Comparison of ENCODE assay signal across 9 mouse cellular contexts in genomic region chr3:58002792-58003574, GRCm38 (mm10).
DNase-seq lines count a peak whose midpoint lies in the region; ATAC-seq lines count a peak whose summit lies in the region.
"Had no signal": no experiment of that assay in that cellular context is flagged by ENCODE, and none has a peak within 500 bp of the region (broad histone marks: within the 10 kb centered on the region; RNA-seq: fewer than 3 reads in every experiment).

No protein-coding gene starts in this region.

- peak; percentile 21 for DNase-seq in neural tube, embryonic 10.5 days (ENCODE audit: extremely low spot score, low spot score)
- DNase-seq in forebrain, embryonic 14.5 days (ENCODE audit: low spot score), result peak; percentile 56
- peak; percentile 43 for DNase-seq in large intestine, adult 2 months (ENCODE audit: low read depth, low spot score)
- no peak for DNase-seq in right cerebral cortex, postnatal 25 days

- H3K9me3 ChIP-seq in neural tube, embryonic 15.5 days (replicated peaks), result no peaks in the 10 kb centered on the region
- no peaks in the 10 kb centered on the region for H3K9me3 ChIP-seq in forebrain, embryonic 14.5 days (replicated peaks; ENCODE audit: control insufficient read depth, low read length)
- H3K9me3 ChIP-seq: liver, embryonic 12.5 days had no signal

- H3K4me1 ChIP-seq in neural tube, embryonic 15.5 days, result no peaks in the 10 kb centered on the region
- H3K4me1 ChIP-seq in forebrain, embryonic 14.5 days (ENCODE audit: control insufficient read depth, insufficient read depth, low read length), result no peaks in the 10 kb centered on the region
- H3K4me1 ChIP-seq: liver, embryonic 12.5 days had no signal

- H3K36me3 ChIP-seq in neural tube, embryonic 15.5 days, result no peaks in the 10 kb centered on the region
- no peaks in the 10 kb centered on the region for H3K36me3 ChIP-seq in forebrain, embryonic 14.5 days (ENCODE audit: control insufficient read depth, insufficient read depth, low read length)
- H3K36me3 ChIP-seq: liver, embryonic 12.5 days had no signal

- no peak overlapping the region for H3K4me3 ChIP-seq in neural tube, embryonic 15.5 days (replicated peaks)
- no peak overlapping the region for H3K4me3 ChIP-seq in forebrain, embryonic 14.5 days (ENCODE audit: low read depth, low read length)
- H3K4me3 ChIP-seq: liver, embryonic 12.5 days had no signal

- H3K4me2 ChIP-seq in neural tube, embryonic 15.5 days, result no peak overlapping the region
- H3K4me2 ChIP-seq in forebrain, embryonic 14.5 days (ENCODE audit: low read length), result no peak overlapping the region
- H3K4me2 ChIP-seq: liver, embryonic 12.5 days had no signal

- no peak overlapping the region for H3K27ac ChIP-seq in neural tube, embryonic 15.5 days (replicated peaks)
- peak overlapping the region; percentile 6; the same call in 1 of the 2 replicates for H3K27ac ChIP-seq in forebrain, embryonic 14.5 days (ENCODE audit: low read depth, low read length)
- H3K27ac ChIP-seq: liver, embryonic 12.5 days had no signal

- no peak for ATAC-seq in neural tube, embryonic 15.5 days (ENCODE audit: low FRiP score)
- no peak for ATAC-seq in forebrain, embryonic 14.5 days
- ATAC-seq in granulocyte monocyte progenitor cell, adult 5-6 weeks (replicated peaks; ENCODE audit: poor library complexity, severe bottlenecking), result no peak
- no peak for ATAC-seq in CD4-positive, CD25-positive, alpha-beta regulatory T cell, adult 4 months
- ATAC-seq: liver, embryonic 12.5 days; Patski had no signal

- no peak overlapping the region for H3K9ac ChIP-seq in neural tube, embryonic 15.5 days (replicated peaks)
- no peak overlapping the region for H3K9ac ChIP-seq in forebrain, embryonic 14.5 days (ENCODE audit: low read length)
- H3K9ac ChIP-seq: liver, embryonic 12.5 days had no signal

- 51% methylated on average over 7 of the region's 7 CpGs for WGBS in neural tube, embryonic 15.5 days
- WGBS in forebrain, embryonic 14.5 days, result 40% methylated on average over 7 of the region's 7 CpGs
- WGBS in large intestine, adult 2 months, result 16% methylated on average over 7 of the region's 7 CpGs

- H3K27me3 ChIP-seq in neural tube, embryonic 15.5 days (replicated peaks), result no peaks in the 10 kb centered on the region
- no peaks in the 10 kb centered on the region for H3K27me3 ChIP-seq in forebrain, embryonic 14.5 days (replicated peaks; ENCODE audit: control insufficient read depth, insufficient read depth, low read length)
- H3K27me3 ChIP-seq: liver, embryonic 12.5 days; Patski had no signal
